Mouse (Mus musculus) layer of hippocampus, adult 9-11 months (tissue): ENCODE data around the gene Rtraf.
"Not testable (repeated sequence)": the region's sequence is repeated elsewhere in the genome, so short reads cannot be mapped to it uniquely, and the experiment has no call there.

Experiments used
- DNase-seq: peaks from one replicate; pipeline ENCODE4 v3.0.0; 2022

Gene Rtraf

DNA sequence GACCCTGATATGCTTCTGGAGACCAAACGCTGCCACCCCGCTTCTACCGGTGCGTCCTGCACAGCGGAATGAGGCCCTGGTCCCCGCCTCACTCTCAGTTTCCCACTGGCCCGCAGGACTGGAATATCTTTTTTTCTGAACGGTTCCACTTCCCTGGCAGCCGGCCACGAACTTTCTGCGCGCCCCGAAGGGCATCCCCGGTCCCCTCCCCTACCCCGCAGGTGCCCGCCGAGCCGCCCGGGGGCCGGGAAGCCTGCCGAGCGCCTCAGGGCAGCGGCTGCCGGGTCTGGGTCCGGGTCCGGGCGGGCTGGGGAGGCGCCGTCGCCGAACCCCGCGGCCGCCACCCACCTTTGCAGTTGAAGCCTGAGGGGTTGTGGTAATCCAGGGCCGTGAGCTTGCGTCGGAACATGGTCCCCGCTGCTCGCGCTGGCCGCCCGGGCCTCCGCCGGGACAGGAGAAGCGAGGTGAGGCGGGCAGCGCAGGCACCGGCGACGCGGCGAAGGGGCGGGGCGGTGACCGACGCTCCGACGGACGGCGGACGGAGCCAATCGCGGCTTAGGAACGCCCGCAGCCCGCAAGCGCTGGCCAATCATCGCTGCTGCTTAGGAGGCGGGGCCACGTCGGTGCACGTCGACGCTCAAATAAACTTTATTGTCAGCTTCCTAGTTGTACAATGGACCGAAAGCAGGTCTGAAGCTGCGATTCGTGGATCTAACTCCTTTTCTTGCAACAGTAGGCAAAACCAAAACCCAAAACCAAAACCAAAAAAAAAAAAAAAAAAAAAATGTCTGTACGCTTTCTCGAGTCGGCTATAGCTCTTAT lies at the start of gene Rtraf:
Gene Rtraf, minus strand, starts transcription at position 504 of the 822 bp plus-strand sequence.
- DNase-seq, result peak; percentile 91

DNA sequence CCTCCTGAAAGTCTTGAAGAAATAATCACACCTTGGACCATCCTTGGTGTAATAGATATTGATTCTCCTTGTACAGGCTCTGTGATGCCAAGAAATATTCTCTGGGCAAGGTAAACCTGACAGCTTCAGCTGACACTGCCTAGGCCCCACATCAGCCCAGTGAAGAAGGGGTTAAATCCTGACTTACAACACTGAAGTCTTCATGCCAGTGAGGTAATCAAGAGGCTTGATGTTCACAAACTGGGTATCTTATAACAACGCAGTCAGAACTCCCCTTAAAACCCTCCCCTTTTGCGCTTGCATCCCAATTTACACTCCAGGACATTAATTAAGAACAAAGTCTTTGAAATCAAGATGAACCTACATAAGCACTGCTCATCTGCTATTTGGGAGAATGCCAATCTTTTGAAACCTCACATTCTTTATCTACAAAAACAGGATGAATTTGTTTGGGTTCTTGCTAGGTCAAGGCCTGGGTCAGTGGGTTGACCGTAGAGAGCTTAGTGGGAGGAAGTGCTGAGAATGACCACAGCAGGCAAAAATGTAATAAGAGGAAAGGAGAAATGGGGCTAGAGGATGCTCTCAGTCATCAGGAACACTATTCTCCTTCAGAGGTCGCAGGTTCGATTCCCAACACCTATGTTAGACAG lies 43.8 kb upstream of the Rtraf start:
- no peak for DNase-seq

DNA sequence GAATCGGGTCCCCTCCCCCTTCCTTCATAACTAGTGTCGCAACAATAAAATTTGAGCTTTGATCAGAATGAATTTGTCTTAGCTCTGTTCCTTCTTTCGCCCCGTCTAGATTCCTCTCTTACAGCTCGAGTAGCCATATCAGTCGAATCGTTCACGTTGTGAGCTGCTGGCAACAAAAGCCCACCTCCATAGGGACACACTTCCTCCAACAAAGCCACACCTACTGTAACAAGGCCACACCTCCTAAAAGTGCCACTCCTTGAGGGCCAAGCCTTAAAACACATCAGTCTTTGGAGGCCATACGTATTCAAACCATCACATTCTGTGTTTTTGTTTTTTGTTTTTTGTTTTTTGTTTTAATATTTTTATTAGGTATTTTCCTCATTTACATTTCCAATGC lies 41.5 kb upstream of the Rtraf start:
- not testable (repeated sequence) for DNase-seq

- DNase-seq, result no peak
Observed at GRCm38 (mm10) chr14:19861311-19862080, 37.9 kb upstream of the Rtraf start.

DNA sequence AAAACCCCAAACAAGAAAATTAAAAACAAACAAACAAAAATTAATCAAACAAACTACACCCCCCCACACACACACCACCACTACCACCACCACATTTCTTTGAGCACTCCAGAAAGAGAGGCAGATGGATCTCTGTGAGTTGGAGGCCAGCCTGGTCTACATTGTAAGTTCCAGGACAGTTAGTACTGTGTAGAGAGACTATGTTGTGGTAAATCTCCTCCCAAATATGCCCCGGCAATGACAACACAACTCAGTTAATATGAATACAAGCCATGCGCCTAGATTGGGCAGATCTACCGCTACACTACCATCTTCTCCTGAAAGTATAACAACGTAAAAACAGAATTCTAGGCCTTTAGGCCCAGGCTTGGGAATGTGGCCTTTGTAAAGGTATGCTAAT lies 36.7 kb upstream of the Rtraf start:
- DNase-seq, result no peak

GRCm38 (mm10) chr14:19858808-19859776 lies 35.5 kb upstream of the Rtraf start:
- DNase-seq, result peak; percentile 31

DNA sequence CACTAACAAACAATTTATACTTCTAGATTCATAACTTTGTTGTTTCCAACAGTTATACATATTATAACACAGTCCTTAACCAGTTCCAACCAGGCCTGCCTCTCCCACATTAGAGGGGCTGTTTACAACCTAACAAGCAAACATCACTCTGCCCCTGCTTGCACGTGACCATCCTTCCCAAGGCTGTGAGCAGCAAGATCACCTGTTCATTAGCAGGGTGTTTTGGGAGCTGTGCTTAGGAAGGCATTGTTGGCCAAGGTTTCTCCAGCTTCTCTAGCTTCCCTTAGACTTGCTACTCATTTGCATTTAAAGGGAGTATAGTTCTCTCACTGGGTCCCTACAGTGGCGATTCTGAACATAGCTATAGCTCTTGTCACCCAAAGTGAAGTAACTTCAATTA lies 34.7 kb upstream of the Rtraf start:
- no peak for DNase-seq

DNA sequence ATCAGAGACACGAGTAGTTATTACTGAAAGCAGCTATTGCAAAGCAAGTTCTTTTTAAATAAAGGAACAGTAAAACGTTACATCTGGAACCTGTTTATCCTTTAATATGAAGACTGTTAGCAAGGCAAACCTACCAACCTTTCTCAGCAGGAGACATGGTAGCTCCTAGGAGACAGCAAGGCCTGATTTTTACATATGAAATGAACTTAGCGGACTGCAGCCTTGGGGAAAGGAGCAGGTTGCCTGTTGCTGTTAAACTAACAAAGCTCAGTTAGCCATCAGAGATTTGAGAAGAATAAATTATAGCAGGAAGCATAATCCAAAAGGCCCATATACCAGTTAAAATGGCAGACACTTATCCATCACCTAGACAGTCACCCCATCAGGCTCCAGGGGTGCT lies 29.8 kb upstream of the Rtraf start:
- DNase-seq, result no peak

DNA sequence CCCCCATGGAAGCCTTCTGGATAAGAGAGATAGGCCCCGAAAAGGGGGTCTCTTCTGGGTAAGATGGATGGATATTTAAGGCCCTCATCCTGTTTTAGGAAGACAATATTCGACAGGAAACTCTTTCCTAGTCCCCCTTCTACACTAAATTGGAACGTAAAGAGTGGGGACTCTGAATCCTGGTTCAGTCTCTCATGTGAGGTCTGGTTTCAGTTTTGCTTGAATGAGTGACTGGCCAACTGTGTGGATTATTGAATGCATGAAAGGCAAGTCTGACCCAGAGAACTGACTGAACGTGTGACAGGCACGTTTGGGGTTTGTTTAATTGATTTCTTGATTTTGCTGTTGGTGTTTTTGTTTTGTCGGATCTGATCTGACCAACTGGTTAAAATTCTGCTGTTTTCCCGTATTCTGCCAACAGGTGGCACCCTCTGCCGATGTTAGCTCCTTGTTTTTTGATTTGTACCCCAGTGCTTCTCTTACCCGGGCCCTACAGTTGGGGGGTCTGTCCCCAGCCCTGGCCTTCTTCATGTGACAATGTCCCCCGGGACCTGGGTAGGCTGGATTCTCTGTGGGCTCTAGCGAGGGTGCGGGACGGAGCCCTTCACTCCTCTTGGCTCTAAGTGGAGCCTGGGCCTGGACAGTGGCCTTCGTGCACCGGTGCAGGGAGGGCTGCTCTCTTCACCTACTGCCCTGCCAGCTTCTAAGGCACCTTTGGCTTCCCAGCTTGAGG lies 16.1 kb upstream of the Rtraf start:
- DNase-seq, result peak; percentile 49

DNA sequence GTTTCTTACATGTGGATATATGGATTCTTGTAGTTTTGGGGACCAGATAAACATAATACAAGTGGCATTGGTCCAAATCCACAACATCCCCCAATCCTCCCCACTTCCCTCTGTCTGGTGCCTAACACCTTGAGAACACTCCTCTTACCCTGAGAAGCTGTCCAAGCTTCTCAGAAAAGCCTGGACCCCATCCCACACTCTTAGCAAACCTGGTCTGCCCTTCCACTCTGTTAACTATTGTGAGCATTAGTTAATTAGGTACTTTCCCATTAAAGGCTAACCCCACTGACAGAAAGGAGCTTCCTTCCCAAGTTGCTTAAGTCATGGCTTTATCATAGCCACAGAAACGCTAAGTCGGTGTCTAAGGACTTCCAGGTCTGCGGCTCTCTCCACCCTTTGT lies 12.7 kb upstream of the Rtraf start:
- no peak for DNase-seq

DNA sequence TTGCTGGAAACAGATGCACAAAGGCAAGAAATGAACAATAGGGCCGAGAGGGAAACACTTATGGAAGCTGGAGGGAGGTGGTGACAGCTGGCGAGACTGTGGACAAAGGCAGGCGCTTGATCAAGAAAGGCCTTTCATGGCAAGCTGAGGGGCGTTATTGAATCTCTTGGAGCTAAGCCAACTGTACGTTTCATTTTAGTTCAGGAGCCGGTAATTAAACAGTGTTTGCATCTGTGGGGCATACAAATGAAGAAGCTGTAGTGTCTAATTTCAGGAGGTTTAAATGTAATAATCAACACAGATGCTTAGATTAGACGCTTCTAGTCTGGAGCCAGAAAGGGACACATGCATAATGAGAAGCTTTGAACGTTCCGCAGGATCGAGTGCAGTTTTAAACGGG lies 1.9 kb upstream of the Rtraf start:
- no peak for DNase-seq

DNA sequence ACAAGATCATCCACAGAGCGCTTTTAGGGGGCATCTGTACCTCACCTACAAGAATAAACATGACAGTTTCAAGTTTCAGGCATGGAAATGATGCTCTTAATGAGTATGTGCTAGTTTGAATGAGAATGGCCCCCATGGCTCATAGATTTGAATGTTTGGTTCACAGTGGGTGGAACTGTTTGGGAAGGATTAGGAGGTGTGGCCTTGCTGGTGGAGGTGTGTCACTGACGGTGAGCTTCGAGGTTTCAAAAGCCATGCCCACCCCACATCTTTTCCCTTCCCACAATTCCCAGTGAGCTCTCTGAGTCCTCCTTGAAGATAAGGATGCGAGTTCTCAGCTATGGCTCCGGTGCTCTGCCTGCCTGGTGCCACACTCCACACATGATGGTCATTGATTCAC lies 1.9 kb downstream of the Rtraf start:
- no peak for DNase-seq

DNA sequence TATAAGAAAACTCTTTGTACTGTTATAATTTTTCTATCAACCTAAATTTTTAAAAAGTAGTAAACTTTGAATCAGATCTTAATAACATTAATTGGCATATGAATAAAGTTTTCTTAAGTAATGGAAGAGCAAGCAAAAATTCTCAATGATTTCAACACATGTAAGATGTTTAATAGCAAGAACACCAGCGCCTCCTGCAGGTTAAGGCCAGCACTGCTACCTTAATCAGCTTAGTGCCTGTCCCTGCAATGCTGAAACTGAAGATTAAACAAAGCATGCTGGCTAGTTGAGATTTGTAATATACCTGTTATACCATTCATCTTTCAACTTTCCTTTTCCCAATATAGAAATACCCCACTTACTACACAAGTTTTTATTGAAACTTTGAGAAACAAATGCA lies 5.7 kb downstream of the Rtraf start:
- DNase-seq, result peak; percentile 77

DNA sequence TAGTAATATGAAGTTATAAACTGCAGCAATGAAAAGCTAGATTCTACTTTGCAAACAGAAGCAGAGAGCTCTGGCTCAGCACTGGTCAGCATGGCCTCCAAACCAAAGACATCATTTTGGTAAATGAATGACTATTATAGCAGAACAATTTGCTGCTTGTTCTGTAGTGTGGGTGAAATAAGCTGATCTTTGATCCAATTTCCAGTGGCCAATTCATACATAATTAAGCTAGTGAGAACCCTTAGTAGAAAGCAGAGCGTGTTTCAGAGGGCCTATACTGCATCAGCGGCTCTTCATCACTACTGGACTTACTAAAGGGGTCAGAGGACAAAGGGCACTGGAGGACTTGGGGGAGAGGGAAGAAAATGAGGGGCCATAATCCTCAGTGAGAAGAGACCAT lies 10.6 kb downstream of the Rtraf start:
- no peak for DNase-seq

DNA sequence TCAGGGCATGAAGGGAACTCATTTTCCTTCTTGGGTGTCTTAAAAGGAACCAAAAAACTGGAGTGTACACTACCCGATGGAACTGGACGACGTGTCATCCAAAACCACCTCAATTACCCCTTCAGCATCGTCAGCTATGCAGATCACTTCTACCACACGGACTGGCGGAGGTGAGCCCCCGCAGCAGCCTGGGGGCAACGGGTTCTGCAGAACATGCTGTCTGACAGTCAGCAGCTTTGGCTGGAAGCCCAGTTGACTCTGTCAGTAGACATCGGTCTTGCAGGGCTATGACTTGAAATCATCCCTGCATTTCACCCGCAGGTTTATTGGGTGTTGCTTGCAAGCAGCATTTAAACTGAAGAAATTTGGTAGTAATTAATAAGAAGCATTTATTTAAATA lies 13.7 kb downstream of the Rtraf start:
- no peak for DNase-seq

DNA sequence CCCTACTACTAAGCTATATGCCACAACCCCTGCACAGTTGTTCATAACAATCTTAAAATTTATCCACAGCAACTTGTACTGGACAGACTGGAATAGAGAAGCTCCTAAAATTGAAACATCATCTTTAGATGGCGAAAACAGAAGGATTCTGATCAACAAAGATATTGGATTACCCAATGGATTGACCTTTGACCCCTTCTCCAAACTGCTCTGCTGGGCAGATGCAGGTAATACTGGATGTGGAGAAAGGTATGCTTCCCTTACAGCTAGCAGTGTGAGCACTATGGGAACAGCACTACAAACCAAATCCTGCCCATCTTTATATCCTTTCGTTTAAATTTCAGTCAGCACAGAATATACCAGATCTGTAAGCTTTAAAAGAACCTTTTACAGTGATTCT lies 15.8 kb downstream of the Rtraf start:
- no peak for DNase-seq

DNA sequence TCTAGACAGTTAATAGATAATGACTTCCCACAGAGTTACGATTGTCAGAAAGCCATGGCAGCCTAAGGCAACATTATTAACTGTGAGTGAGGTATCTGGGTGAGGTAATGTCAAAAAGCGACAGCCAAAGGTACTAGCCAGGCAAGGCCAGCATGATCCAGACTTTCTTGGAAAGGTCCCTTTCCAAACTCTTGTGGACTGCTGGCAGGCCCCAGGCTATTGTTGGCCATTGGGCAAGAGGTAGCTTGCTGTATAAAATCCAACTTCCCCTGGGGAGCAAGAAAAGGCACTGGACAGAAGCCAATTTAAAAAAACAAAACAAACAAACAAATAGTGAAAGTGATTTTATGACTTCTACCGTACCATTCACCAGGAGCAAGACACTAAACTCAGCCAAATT lies 16.3 kb downstream of the Rtraf start:
- no peak for DNase-seq

DNA sequence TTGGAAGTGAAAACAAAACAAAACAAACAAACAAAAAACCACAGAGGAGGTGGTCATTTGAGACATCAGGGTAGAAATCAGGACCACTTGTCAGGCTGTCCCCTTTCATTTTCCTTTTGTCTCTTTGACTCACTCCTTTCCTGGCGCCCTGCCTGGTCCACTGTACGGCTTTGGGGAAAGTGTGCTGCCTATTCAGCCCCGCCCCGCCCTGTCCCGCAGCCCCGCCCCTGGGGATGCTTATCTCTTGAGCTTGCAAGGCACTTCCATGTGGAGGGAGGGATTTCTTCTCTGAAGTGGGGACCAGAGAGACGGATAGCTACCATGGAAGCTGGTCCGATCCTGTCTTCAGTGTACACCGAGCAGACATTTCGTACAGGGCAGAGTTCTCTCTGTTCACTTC lies 20.0 kb downstream of the Rtraf start:
- DNase-seq, result no peak

DNA sequence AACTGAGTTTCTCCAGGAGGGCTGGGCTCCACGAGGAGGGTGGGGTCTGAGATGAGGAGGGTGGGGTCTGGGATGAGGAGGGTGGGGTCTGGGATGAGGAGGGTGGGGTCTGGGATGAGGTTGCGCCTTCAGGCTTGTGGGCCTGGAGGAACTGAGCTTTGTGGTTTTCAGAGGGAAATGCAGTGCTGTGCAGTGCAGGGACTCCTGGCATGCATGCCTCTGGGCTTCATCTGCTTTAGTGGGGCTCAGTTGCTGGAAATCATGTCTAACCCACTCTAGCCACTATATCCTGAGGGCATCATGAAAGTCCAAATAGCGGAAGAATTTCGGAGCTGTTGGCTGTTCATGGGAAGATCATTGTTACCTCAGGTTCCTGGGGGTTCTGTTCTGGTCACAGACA lies 20.4 kb downstream of the Rtraf start:
- no peak for DNase-seq

DNA sequence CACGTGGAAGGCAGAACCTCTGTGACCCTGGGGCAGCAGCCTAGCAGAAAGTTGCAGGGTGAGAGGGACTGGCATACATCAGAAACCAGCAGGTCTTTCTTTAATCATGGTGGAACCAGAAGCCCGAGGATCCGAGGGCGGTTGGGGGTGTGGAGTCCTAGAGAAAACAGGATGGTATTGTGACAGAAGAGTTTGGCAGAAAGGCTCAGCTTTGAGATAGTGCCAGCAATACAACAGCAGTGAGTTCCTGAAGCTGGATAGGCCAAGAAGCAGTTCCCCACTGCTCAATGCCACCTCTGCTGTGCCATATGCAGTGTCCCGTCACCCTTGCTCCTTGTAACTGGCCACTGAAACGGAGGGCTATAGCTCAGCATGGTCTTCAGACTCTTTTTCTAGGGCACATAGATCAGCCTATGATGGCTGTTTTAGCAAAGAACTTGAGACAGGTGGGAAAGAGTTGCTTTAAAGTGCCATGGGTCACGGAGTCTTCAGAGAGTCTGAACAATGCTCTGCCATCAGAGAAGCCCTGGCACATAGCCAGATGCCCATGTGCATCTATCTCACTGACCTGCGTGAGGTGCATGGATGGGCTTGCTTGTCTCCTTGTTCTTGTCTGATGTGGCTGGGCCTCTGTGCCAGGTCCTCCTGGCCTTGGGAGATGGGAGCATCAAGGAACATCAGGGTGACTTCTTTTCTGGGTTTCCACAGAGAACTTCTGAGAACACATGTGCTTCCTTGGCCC lies 22.0 kb downstream of the Rtraf start:
- DNase-seq, result peak; percentile 45

GRCm38 (mm10) chr14:19800485-19800884 lies 23.1 kb downstream of the Rtraf start:
- no peak for DNase-seq
